Mouse (Mus musculus) embryonic facial prominence, embryonic 10.5 days (tissue): Measurements from ENCODE around the gene Bicd2. TPM values are rescaled to one million over a fixed set of nuclear protein-coding genes. Genes with fewer than 3 reads are reported as not detected.

Experiments used
- DNase-seq: peaks from one replicate; pipeline ENCODE4 v3.0.0-alpha.2; 2017; ENCODE audit warnings: low spot score
- H3K27ac ChIP-seq: fragments of 300-500 bp; sonication (generic); replicated peaks from 2 replicates; pipeline ENCODE4 v1.5.1; 2016; ENCODE audit warnings: mild to moderate bottlenecking
- H3K27me3 ChIP-seq: fragments of 300-500 bp; sonication (generic); replicated peaks from 2 replicates; pipeline ENCODE4 v1.6.1; 2016; ENCODE audit warnings: low read depth, mild to moderate bottlenecking; ENCODE audit not compliant: poor library complexity, severe bottlenecking
- H3K36me3 ChIP-seq: fragments of 300-500 bp; sonication (generic); replicated peaks from 2 replicates; pipeline ENCODE4 v1.6.1; 2016; ENCODE audit warnings: mild to moderate bottlenecking, moderate library complexity
- H3K4me1 ChIP-seq: fragments of 300-500 bp; sonication (generic); 2 replicates; pipeline ENCODE4 v1.6.1; 2016
- H3K4me3 ChIP-seq: fragments of 300-500 bp; sonication (generic); 2 replicates; pipeline ENCODE4 v1.5.1; 2016; ENCODE audit warnings: mild to moderate bottlenecking, moderate library complexity
- H3K9me3 ChIP-seq: fragments of 300-500 bp; sonication (generic); 2 replicates; pipeline ENCODE4 v1.6.1; 2016; ENCODE audit warnings: mild to moderate bottlenecking
- WGBS: fragments of 180-500 bp; shearing (Covaris S2); methylation state at CpG from one replicate; pipeline ENCODE4 v1.1.7; 2016; 5-methylcytosine and 5-hydroxymethylcytosine counted together
- polyA plus RNA-seq: library from polyadenylated mRNA; unstranded; fragments of >200 nt; fragmentation: Nextera tagmentation; extraction: Ambion mirVana; gene quantifications from 2 replicates; pipeline ENCODE4 v1.2.1, GENCODE M21; 2016

Bicd2 gene
- polyA plus RNA-seq, 1 experiment from 2014 or later = 33.3 TPM

GRCm38 (mm10) chr13:49430529-49430928 lies 89.1 kb downstream of the Bicd2 start:
- no peak for DNase-seq
- Histone ChIP-seq H3K27ac (no peak overlapping the region), H3K4me1 (peaks cover 6% of the 10 kb centered on the region; the same call in 1 of the 2 replicates), H3K27me3 (no peaks in the 10 kb centered on the region), H3K9me3 (no peaks in the 10 kb centered on the region), H3K36me3 (peaks cover 45% of the 10 kb centered on the region), H3K4me3 (no peak overlapping the region)
- WGBS = 68% methylated on average over 4 of the region's 4 CpGs

DNA sequence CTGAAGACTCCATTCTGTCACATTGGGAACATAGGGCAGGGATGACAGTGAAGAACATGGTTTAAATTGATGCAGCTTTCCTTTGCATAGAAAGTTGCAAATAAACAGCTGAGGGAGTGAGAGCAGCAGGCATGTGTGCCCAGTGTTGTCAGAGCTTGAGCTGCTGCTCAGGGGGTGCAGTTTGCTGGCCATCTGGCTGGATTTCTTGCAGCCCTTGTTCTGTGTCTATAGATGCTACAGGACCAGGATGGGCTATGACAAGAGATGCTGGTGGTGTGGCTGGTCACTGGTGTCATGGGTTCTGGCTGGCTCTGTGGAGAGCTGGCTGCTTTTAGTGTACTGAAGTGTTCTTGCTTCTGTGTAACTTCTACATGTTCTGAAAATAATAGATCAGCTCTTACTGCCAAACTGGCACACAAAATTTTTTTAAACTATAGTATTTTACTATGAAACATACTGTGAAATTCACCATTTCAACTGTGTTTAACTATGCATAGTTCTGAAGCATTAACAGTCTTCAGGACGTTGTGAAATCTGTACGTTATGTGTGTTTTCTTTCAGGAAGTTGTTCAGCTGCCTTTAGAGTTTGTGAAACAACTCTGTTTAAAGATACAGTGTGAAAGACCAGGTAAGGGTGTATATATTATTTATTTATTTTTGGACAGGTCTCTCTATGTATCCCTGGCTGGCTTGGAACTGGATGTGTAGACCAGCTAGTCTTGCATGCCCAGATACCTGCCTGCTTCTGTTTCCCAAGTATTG lies 92.1 kb downstream of the Bicd2 start:
- no peak overlapping the region for H3K4me3 ChIP-seq
- DNase-seq = no peak
- 88% methylated on average over 2 of the region's 2 CpGs for WGBS
- H3K4me1 ChIP-seq = peaks cover 6% of the 10 kb centered on the region; the same call in 1 of the 2 replicates
- peaks cover 69% of the 10 kb centered on the region for H3K36me3 ChIP-seq
- H3K27me3 ChIP-seq = no peaks in the 10 kb centered on the region
- no peak overlapping the region for H3K27ac ChIP-seq
- no peaks in the 10 kb centered on the region for H3K9me3 ChIP-seq

DNA sequence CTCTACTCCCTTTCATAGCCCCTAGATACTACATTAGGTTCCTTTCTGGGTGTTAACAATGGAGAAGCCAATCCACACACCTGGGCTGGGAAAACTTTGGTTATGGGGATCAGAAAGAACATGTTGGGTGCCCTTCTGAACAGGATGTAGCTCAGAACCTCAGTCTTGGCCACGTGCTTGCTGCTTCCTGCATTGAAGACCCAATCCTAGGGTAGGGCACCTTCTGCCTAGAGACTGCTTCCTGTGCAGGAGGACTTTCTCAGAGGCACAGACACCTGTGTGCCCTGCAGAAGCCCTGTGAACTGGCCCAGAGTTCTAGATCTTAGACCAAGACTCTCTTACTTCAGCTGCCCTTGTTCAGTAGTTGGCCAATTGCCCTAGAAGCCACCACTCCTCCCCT lies 94.4 kb downstream of the Bicd2 start:
- DNase-seq = no peak
- no peaks in the 10 kb centered on the region for H3K27me3 ChIP-seq
- WGBS = 91% methylated on average over 1 of the region's 1 CpGs
- H3K9me3 ChIP-seq = no peaks in the 10 kb centered on the region
- H3K36me3 ChIP-seq = peaks cover 75% of the 10 kb centered on the region
- H3K27ac ChIP-seq = no peak overlapping the region
- H3K4me1 ChIP-seq = peaks cover under 1% of the 10 kb centered on the region; the same call in 1 of the 2 replicates
- H3K4me3 ChIP-seq = no peak overlapping the region

- Histone ChIP-seq H3K4me1 (no peaks in the 10 kb centered on the region), H3K36me3 (peaks cover 74% of the 10 kb centered on the region)
- WGBS = 86% methylated on average over 4 of the region's 4 CpGs
Measured at GRCm38 (mm10) chr13:49436170-49436569, 94.8 kb downstream of the Bicd2 start.

More at GRCm38 (mm10) chr13:49436170-49436569, 94.8 kb downstream of the Bicd2 start:
- DNase-seq = no peak
- Histone ChIP-seq H3K27ac (no peak overlapping the region), H3K27me3 (no peaks in the 10 kb centered on the region), H3K9me3 (no peaks in the 10 kb centered on the region), H3K4me3 (no peak overlapping the region)

Other genes starting within 250 kb of the Bicd2 start
- 2.7 and 2.8 TPM in 2 replicates for gene Wnk2, start 193.6 kb upstream of the Bicd2 start, polyA plus RNA-seq
- gene Ninj1, start 154.1 kb upstream of the Bicd2 start, polyA plus RNA-seq = 26.6 and 28.0 TPM in 2 replicates
- 31.6 and 35.0 TPM in 2 replicates for gene Card19, start 125.5 kb upstream of the Bicd2 start, polyA plus RNA-seq
- 1.2 and 1.7 TPM in 2 replicates for gene Susd3, start 92.9 kb upstream of the Bicd2 start, polyA plus RNA-seq
- gene Fgd3, start 21.3 kb upstream of the Bicd2 start, polyA plus RNA-seq = 1.2 and 1.3 TPM in 2 replicates
- gene Ippk, start 79.7 kb downstream of the Bicd2 start, polyA plus RNA-seq = 18.3 and 20.4 TPM in 2 replicates
- gene Tes3-ps, start 151.7 kb downstream of the Bicd2 start, polyA plus RNA-seq = 1.4 and 1.9 TPM in 2 replicates
- gene Ecm2, start 163.2 kb downstream of the Bicd2 start, polyA plus RNA-seq = 0.40 and 0.47 TPM in 2 replicates
- gene Aspn, start 202.9 kb downstream of the Bicd2 start, polyA plus RNA-seq = 0.12 and 0.35 TPM in 2 replicates
- gene Omd, start 240.9 kb downstream of the Bicd2 start, polyA plus RNA-seq = 1.2 TPM in 2 replicates